In the genomic region with DNA sequence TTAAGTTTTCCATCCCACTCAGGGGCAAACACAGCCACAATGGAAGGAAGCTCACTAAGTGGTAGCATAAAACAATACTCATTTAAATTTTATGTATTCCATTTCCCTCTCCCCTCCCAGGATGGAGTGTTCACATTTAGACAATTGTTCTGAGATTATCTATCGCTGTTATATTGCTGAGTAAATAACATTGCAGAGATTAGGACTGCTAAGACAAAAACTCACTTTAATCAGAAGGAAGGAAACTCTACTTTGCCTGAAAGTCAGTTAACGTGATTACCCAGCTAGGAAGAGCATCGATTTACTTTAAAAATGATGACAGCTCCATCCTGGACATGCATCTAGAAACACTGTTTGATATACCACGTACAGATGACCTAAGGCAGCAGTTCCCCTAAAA, we compare ENCODE assay signal across 24 mouse cellular contexts.
"Had no signal": no experiment of that assay in that cellular context is flagged by ENCODE, and none has a peak within 500 bp of the region (broad histone marks: within the 10 kb centered on the region; RNA-seq: fewer than 3 reads in every experiment).

No protein-coding gene starts in this region.

- DNase-seq: gastrocnemius, adult 2 months; gastrocnemius, postnatal 10 days; gastrocnemius, postnatal 25 days; heart, adult 2 months; heart, postnatal 10 days; heart, postnatal 4 days; kidney, adult 18-20 months; kidney, adult 8-10 months; kidney, postnatal 10 days; kidney, postnatal 25 days; kidney, postnatal 4 days; liver, embryonic 13.5 days had no signal

- H3K36me3 ChIP-seq: heart, embryonic 12.5 days; hindbrain, embryonic 10.5 days; hindbrain, embryonic 12.5 days; intestine, embryonic 15.5 days; limb, embryonic 10.5 days; limb, embryonic 12.5 days; liver, embryonic 13.5 days had no signal

- H3K27ac ChIP-seq: gastrocnemius, adult 2 months; heart, adult 2 months; hindbrain, embryonic 10.5 days; hindbrain, embryonic 12.5 days; hindbrain, embryonic 14.5 days; intestine, embryonic 15.5 days; layer of hippocampus, adult 2 months; left cerebral cortex, adult 2 months; limb, embryonic 10.5 days; limb, embryonic 12.5 days; liver, embryonic 13.5 days had no signal

- H3K9ac ChIP-seq: heart, embryonic 12.5 days; hindbrain, embryonic 12.5 days; hindbrain, embryonic 14.5 days; intestine, embryonic 15.5 days; limb, embryonic 12.5 days; liver, embryonic 13.5 days had no signal

- H3K9me3 ChIP-seq: heart, embryonic 12.5 days; hindbrain, embryonic 10.5 days; hindbrain, embryonic 12.5 days; intestine, embryonic 15.5 days; limb, embryonic 10.5 days; limb, embryonic 12.5 days; liver, embryonic 13.5 days had no signal

- H3K27me3 ChIP-seq: heart, embryonic 12.5 days; hindbrain, embryonic 12.5 days; intestine, embryonic 15.5 days; limb, embryonic 12.5 days; liver, embryonic 13.5 days had no signal

- H3K4me2 ChIP-seq: heart, embryonic 12.5 days; hindbrain, embryonic 12.5 days; hindbrain, embryonic 14.5 days; intestine, embryonic 15.5 days; limb, embryonic 12.5 days; liver, embryonic 13.5 days had no signal

- H3K4me1 ChIP-seq: hindbrain, embryonic 10.5 days; hindbrain, embryonic 12.5 days; intestine, embryonic 15.5 days; limb, embryonic 12.5 days; liver, embryonic 13.5 days had no signal

- H3K4me3 ChIP-seq: gastrocnemius, adult 2 months; heart, adult 2 months; heart, embryonic 12.5 days; hindbrain, embryonic 10.5 days; hindbrain, embryonic 12.5 days; intestine, embryonic 15.5 days; layer of hippocampus, adult 2 months; left cerebral cortex, adult 2 months; limb, embryonic 10.5 days; limb, embryonic 12.5 days; liver, embryonic 13.5 days had no signal

- ATAC-seq: hindbrain, embryonic 16.5 days; inflammation-experienced regulatory T-cells, adult 6 months; intestine, embryonic 15.5 days; intestine, postnatal 0 days had no signal
